Mouse (Mus musculus) MEL (cell line): ENCODE data around the gene Gsto2. TPM values are rescaled to one million over a fixed set of nuclear protein-coding genes. Genes with fewer than 3 reads are reported as not detected.
A peak's percentile ranks its signal among the peaks of the same experiment; 100 is the strongest.

Experiments
- DNase-seq: peaks from one replicate; pipeline ENCODE4 v3.0.0; 2011; ENCODE audit warnings: low read depth, low spot score
- H3K27ac ChIP-seq: 2 replicates; pipeline ENCODE4 v1.5.1; 2012; ENCODE audit warnings: low read depth, mild to moderate bottlenecking, control low read depth, low read length, moderate library complexity; ENCODE audit not compliant: control insufficient read depth
- H3K27me3 ChIP-seq, 2 experiments: fragments of 150-350 bp in 1 of 2; sonication (generic) in 1 of 2; 2 replicates each; pipeline ENCODE4 v1.6.1; 2012; ENCODE audit warnings: low read length in 2 of 2, mild to moderate bottlenecking in 2 of 2, improper control_type of control experiment in 1 of 2, moderate library complexity in 1 of 2; ENCODE audit not compliant: insufficient read depth in 2 of 2, control insufficient read depth in 1 of 2
- H3K36me3 ChIP-seq, 2 experiments: 2 replicates each; pipeline ENCODE4 v1.6.1; 2012 to 2014; ENCODE audit warnings: low read length in 2 of 2, improper control_type of control experiment in 1 of 2, inconsistent platforms in 1 of 2, mild to moderate bottlenecking in 1 of 2; ENCODE audit not compliant: insufficient read depth in 2 of 2, control insufficient read depth in 1 of 2
- H3K4me1 ChIP-seq, 2 experiments: fragments of 150-350 bp in 1 of 2; sonication (generic) in 1 of 2; 2 replicates each; pipeline ENCODE4 v1.6.1; 2012; ENCODE audit warnings: low read length in 2 of 2, improper control_type of control experiment in 1 of 2, mild to moderate bottlenecking in 1 of 2; ENCODE audit not compliant: insufficient read depth in 2 of 2, control insufficient read depth in 1 of 2
- H3K4me3 ChIP-seq, 2 experiments: fragments of 150-350 bp in 1 of 2; sonication (generic) in 1 of 2; 2 replicates each; pipeline ENCODE4 v1.5.1; 2012; ENCODE audit warnings: low read depth in 2 of 2, low read length in 2 of 2, mild to moderate bottlenecking in 2 of 2, moderate library complexity in 2 of 2, control low read depth in 1 of 2, improper control_type of control experiment in 1 of 2; ENCODE audit not compliant: control insufficient read depth in 1 of 2, insufficient read depth in 1 of 2
- H3K79me2 ChIP-seq: 2 replicates; pipeline ENCODE4 v1.6.1; 2012; ENCODE audit warnings: mild to moderate bottlenecking, low read length, moderate library complexity; ENCODE audit not compliant: control insufficient read depth, poor library complexity, insufficient read depth
- H3K9ac ChIP-seq: 2 replicates; pipeline ENCODE4 v1.6.1; 2012; ENCODE audit warnings: low read depth, mild to moderate bottlenecking, control low read depth, low read length, moderate library complexity; ENCODE audit not compliant: control insufficient read depth, poor library complexity, severe bottlenecking
- H3K9me3 ChIP-seq: fragments of 150-350 bp; sonication (generic); replicated peaks from 2 replicates; pipeline ENCODE4 v1.6.1; 2012; ENCODE audit warnings: mild to moderate bottlenecking, low read length, improper control_type of control experiment, moderate library complexity; ENCODE audit not compliant: insufficient read depth
- CHD2 ChIP-seq: IDR thresholded peaks from 2 replicates; pipeline ENCODE4 v1.6.1; 2011; ENCODE audit warnings: low read length, improper control_type of control experiment
- ETS1 ChIP-seq: IDR thresholded peaks from 2 replicates; pipeline ENCODE4 v1.6.1; 2012; ENCODE audit warnings: low read depth, mild to moderate bottlenecking, inconsistent platforms, low read length, improper control_type of control experiment, moderate library complexity
- GATA1 ChIP-seq: IDR thresholded peaks from 2 replicates; pipeline ENCODE4 v1.6.1; 2011; ENCODE audit warnings: low read depth, low read length, improper control_type of control experiment
- MAFK ChIP-seq: IDR thresholded peaks from 2 replicates; pipeline ENCODE4 v1.6.1; 2011; ENCODE audit warnings: low read depth, mild to moderate bottlenecking, low read length, improper control_type of control experiment, borderline replicate concordance
- NELFE ChIP-seq: IDR thresholded peaks from 2 replicates; pipeline ENCODE4 v1.6.1; 2011; ENCODE audit warnings: low read depth, low read length, improper control_type of control experiment
- POLR2AphosphoS5 ChIP-seq: IDR thresholded peaks from 2 replicates; pipeline ENCODE4 v1.6.1; 2012; ENCODE audit warnings: low read depth, borderline replicate concordance, mild to moderate bottlenecking, inconsistent platforms, low read length, moderate library complexity, mixed read lengths
- RCOR1 ChIP-seq: IDR thresholded peaks from 2 replicates; pipeline ENCODE4 v1.6.1; 2012; ENCODE audit warnings: low read depth, mild to moderate bottlenecking, inconsistent platforms, low read length, improper control_type of control experiment
- TAL1 ChIP-seq: IDR thresholded peaks from 2 replicates; pipeline ENCODE4 v1.6.1; 2012; ENCODE audit warnings: mild to moderate bottlenecking, inconsistent platforms, low read length, moderate library complexity, mixed read lengths
- UBTF ChIP-seq: IDR thresholded peaks from 2 replicates; pipeline ENCODE4 v1.6.1; 2012; ENCODE audit warnings: low read depth, mild to moderate bottlenecking, inconsistent platforms, low read length, improper control_type of control experiment, moderate library complexity, borderline replicate concordance; ENCODE audit not compliant: insufficient read depth
- ZC3H11A ChIP-seq: IDR thresholded peaks from 2 replicates; pipeline ENCODE4 v1.6.1; 2012; ENCODE audit warnings: low read depth, mild to moderate bottlenecking, inconsistent platforms, low read length, improper control_type of control experiment
- ZNF384 ChIP-seq: IDR thresholded peaks from 2 replicates; pipeline ENCODE4 v1.6.1; 2012; ENCODE audit warnings: low read depth, mild to moderate bottlenecking, inconsistent platforms, low read length, improper control_type of control experiment
- polyA plus RNA-seq, 2 experiments: library from polyadenylated mRNA; stranded (reverse) in 1 of 2; unstranded in 1 of 2; fragments of >175 nt in 1 of 2; fragments of >200 nt in 1 of 2; gene quantifications; 2 replicates each; pipeline versions ENCODE4 v1.2.1 to v1.2.4; 2012; ENCODE audit warnings: low replicate concordance in 2 of 2, low read depth in 1 of 2; ENCODE audit not compliant: insufficient read length in 2 of 2, insufficient read depth in 1 of 2, missing spikeins in 1 of 2
- total RNA-seq: library from RNA; depleted of rRNA; stranded (reverse); fragments of 300-350 nt; gene quantifications from 2 replicates; pipeline ENCODE4 v1.2.3, GENCODE M21; 2012

Gene Gsto2
- total and polyA plus RNA-seq, 3 experiments: 0.14 TPM; not detected in 2

GRCm38 (mm10) chr19:47867628-47868175, 2.4 kb downstream of the Gsto2 start:
- Histone ChIP-seq H3K4me3 (no peak overlapping the region), H3K27ac (no peak overlapping the region), H3K4me1 (no peaks in the 10 kb centered on the region; a peak in 1 of 4 replicates), H3K79me2 (no peaks in the 10 kb centered on the region), H3K9ac (no peak overlapping the region), H3K9me3 (no peaks in the 10 kb centered on the region), H3K36me3 (peaks cover 0 to 15% of the 10 kb centered on the region in 2 experiments; a peak in 2 of 4 replicates), H3K27me3 (no peaks in the 10 kb centered on the region)
- no peak for DNase-seq
- no peak for TF ChIP-seq UBTF
- TF ChIP-seq ZNF384: no peak
- no peak for TF ChIP-seq TAL1
- TF ChIP-seq RCOR1: no peak
- TF ChIP-seq CHD2: no peak

- peaks cover 0 to 4% of the 10 kb centered on the region in 2 experiments; a peak in 2 of 4 replicates for H3K36me3 ChIP-seq
- H3K4me3 ChIP-seq: no peak overlapping the region
- H3K79me2 ChIP-seq: no peaks in the 10 kb centered on the region
- H3K9me3 ChIP-seq: no peaks in the 10 kb centered on the region
- no peak overlapping the region for H3K27ac ChIP-seq
- no peak for TF ChIP-seq UBTF
- no peak for TF ChIP-seq ZC3H11A
- no peak for TF ChIP-seq MAFK
- TF ChIP-seq, all 39 proteins: peak for 0
- Histone ChIP-seq H3K9ac (no peak overlapping the region), H3K27me3 (no peaks in the 10 kb centered on the region), H3K4me1 (no peaks in the 10 kb centered on the region; a peak in 1 of 4 replicates)
- no peak for DNase-seq
These were observed 3.6 kb downstream of the Gsto2 start for GRCm38 (mm10) chr19:47868951-47869350.

DNA sequence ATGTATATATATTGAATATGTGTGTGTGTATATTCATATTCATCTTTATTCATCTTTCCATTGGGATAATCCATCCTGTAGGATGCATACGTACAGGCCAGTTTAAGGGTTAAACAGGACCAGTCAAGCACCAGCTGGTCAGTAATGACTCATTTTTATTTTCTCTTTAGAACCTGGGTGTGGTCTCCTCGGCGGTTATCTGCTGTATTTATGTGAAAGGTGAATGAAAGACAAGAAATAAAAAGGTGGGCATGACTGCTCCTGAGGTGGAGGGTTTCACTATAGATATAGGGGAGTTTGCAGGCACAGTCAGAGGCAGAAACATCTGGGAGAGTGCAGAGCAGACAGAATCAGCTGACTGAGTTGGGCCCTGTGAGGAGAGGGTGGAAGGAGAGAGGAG, 4.2 kb downstream of the Gsto2 start:
- Histone ChIP-seq H3K79me2 (no peaks in the 10 kb centered on the region), H3K9ac (no peak overlapping the region)

More for the DNA sequence above, 4.2 kb downstream of the Gsto2 start:
- no peaks in the 10 kb centered on the region for H3K9me3 ChIP-seq
- no peaks in the 10 kb centered on the region; a peak in 1 of 4 replicates for H3K4me1 ChIP-seq
- H3K36me3 ChIP-seq: peaks cover 0 to 4% of the 10 kb centered on the region in 2 experiments; a peak in 1 of 4 replicates
- no peak for TF ChIP-seq GATA1
- TF ChIP-seq ETS1: 0 out of 2 replicates have a peak, but pooled peaks have one; percentile 18
- no peak for TF ChIP-seq NELFE
- no peak for TF ChIP-seq POLR2AphosphoS5
- H3K27ac ChIP-seq: no peak overlapping the region
- DNase-seq: no peak
- no peak overlapping the region for H3K4me3 ChIP-seq
- no peaks in the 10 kb centered on the region for H3K27me3 ChIP-seq
